Mouse (Mus musculus): ENCODE results near the gene Prr12.

The Prr12 gene

GRCm38 (mm10) chr7:45077829-45078228 lies 25.1 kb upstream of the Prr12 start:
- DNase-seq (ENCODE audit: low read depth): no peak

GRCm38 (mm10) chr7:45077322-45077721 lies 24.6 kb upstream of the Prr12 start:
- DNase-seq (ENCODE audit: low read depth): no peak

- no peak for DNase-seq (ENCODE audit: low read depth)
Observed at GRCm38 (mm10) chr7:45076501-45076900, 23.8 kb upstream of the Prr12 start.

- no peak for DNase-seq (ENCODE audit: low read depth)
Observed at GRCm38 (mm10) chr7:45075405-45075804, 22.7 kb upstream of the Prr12 start.

GRCm38 (mm10) chr7:45073949-45074348 lies 21.3 kb upstream of the Prr12 start:
- no peak for DNase-seq (ENCODE audit: low read depth)

- DNase-seq (ENCODE audit: low read depth): no peak
Observed at GRCm38 (mm10) chr7:45073171-45073707, 20.6 kb upstream of the Prr12 start.

- DNase-seq (ENCODE audit: low read depth): no peak
Observed at GRCm38 (mm10) chr7:45072230-45072629, 19.5 kb upstream of the Prr12 start.

- no peak for DNase-seq (ENCODE audit: low read depth)
Observed at GRCm38 (mm10) chr7:45069671-45070070, 17.0 kb upstream of the Prr12 start.

GRCm38 (mm10) chr7:45068000-45068318 lies 15.3 kb upstream of the Prr12 start:
- peak; percentile 80 for DNase-seq (ENCODE audit: low read depth)

- no peak for DNase-seq (ENCODE audit: low read depth)
Observed at GRCm38 (mm10) chr7:45067190-45067999, 14.7 kb upstream of the Prr12 start.

- peak; percentile 97 for DNase-seq (ENCODE audit: low read depth)
Observed at GRCm38 (mm10) chr7:45062239-45062835, 9.7 kb upstream of the Prr12 start, which contains the start of the genes Nosip and Prrg2. Nosip (plus strand) TSS chr7:45062429. Prrg2 (minus strand) TSS chr7:45062677.

GRCm38 (mm10) chr7:45061532-45062075 lies 8.9 kb upstream of the Prr12 start:
- DNase-seq (ENCODE audit: low read depth): no peak

GRCm38 (mm10) chr7:45060632-45061122 lies 8.0 kb upstream of the Prr12 start:
- DNase-seq (ENCODE audit: low read depth): no peak

- no peak for DNase-seq (ENCODE audit: low read depth)
Observed at GRCm38 (mm10) chr7:45058607-45059571, 6.2 kb upstream of the Prr12 start.

GRCm38 (mm10) chr7:45056972-45057348 lies 4.3 kb upstream of the Prr12 start:
- no peak for DNase-seq (ENCODE audit: low read depth)

GRCm38 (mm10) chr7:45056329-45056971 lies 3.8 kb upstream of the Prr12 start:
- no peak for DNase-seq (ENCODE audit: low read depth)

GRCm38 (mm10) chr7:45053931-45054510 lies 1.3 kb upstream of the Prr12 start:
- DNase-seq (ENCODE audit: low read depth): peak; percentile 98

- DNase-seq (ENCODE audit: low read depth): peak; percentile 84
Observed at GRCm38 (mm10) chr7:45053117-45053930, 643 bp upstream of the Prr12 start.

- peak; percentile 65 for DNase-seq (ENCODE audit: low read depth)
Observed at GRCm38 (mm10) chr7:45052181-45052861, 360 bp downstream of the Prr12 start.

Data from naive thymus-derived CD4-positive, alpha-beta T cell, adult 2 months (primary cell).